Mouse (Mus musculus) ovary, adult 18-20 months (tissue): ENCODE data around the gene Ascc1.
"Not testable (repeated sequence)": the region's sequence is repeated elsewhere in the genome, so short reads cannot be mapped to it uniquely, and the experiment has no call there.

Experiments
- DNase-seq: peaks from one replicate; pipeline ENCODE4 v3.0.0; 2022; ENCODE audit warnings: low spot score, mixed read lengths

Gene Ascc1

DNA sequence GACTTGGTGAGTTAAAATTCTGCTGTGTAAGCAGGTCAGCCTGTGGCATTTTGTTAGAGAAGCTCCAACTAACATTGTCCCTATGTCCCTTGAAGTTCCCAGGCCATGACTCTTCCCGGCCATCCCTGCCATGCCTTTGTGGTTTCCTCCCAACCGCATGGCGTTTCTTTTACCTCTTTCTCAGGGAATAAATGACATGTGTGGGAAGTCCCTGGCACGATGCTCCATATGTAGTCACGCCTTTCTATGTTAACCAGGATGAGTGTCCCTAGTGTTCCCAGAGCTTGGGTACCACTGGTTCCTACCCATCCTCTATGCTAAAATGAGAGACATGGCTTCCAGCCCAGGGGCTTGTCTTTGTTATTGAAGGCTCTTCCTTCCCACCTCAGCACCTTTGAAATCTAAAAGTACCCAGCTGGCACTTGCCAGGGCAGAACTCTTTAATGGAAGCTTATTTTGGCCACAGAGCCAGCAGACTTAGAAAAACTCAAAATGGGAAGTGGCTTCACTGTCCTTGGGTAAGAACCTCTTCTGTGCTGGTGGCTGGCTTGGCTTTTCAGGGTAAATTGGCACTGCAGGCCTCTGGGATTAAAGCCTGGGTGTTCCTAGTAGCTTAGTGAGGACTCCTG, 24.8 kb upstream of the Ascc1 start:
- no peak for DNase-seq

DNA sequence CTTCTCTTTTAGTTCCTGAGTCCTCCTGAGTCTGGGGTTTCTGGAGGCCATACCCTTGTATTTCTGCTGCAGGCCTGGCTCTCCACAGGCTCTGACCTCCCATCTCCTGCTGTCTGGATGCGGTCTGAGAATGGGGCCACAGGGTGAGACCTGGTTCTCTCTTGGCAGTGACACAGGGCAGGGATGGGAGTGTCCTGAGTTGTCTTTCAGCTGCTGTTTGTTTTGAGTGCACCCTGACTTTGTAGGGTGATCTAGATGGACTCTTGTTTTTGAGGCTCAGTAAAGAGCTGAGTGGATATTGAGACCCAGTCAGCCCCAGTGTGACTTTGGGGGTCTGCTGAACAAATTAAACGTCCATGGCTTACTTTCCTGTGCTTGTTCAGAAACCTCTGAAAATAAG, 24.2 kb upstream of the Ascc1 start:
- no peak for DNase-seq

DNA sequence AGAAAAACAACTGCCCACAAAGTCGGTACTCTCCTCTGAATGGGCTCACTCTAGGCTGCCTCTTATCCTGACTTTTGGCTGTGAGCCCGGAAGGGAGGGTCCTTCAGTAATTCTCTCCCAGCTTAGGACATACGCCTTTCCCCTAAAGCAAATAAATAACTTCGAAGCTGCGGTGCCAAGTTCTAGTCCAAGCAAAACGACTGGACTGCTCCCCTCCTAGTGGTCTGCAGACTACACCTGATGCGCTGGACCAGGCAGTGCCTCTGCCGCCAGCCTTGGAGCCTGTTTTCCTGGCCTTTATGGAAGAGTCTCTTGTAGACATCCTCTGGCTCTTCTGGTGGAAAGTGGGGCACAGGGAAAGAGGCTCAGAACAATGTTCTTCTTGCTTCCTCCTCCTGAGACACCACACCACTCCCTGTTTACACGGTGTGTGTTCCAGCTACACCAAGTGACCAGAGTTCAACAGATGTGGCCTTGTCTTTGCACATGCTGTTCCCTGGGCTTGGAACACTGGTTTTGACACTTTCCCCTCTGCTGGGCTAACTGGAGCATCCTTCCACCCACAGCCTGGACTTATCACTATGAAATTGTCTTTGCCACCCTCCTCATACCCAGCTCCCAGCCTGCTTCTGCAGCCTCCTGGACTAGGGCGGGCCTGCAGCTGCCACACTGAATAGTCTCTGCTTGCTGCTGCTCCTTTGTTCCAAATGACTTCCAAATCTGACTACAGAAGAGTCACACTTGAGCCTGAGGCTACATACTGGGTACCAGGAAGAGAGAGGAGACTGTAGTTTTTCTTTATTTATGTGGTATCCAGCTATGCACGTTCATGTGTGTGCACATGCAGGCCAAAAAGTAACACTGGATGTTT, 23.5 kb upstream of the Ascc1 start:
- peak; percentile 83 for DNase-seq

DNA sequence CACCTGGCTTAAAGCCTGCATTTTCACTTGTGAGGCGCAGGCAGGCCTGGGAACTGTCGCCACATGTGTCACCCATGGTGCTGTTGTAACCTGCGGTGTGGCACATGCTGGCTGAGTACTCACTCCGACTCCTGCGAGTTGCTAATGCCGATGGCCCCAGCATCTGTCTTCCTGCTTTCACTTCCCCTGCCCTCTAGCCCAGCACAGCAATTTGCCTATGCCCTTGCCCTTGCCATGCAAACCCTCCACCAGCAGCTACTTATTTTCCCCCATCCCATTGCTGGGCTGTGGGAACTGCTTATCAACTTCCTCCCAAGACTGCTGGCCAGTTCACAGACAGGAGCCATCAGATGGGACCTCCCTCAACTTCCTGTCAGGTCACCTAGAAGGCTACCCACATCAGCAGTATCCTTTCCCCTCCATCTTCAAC, 21.8 kb upstream of the Ascc1 start:
- no peak for DNase-seq

DNA sequence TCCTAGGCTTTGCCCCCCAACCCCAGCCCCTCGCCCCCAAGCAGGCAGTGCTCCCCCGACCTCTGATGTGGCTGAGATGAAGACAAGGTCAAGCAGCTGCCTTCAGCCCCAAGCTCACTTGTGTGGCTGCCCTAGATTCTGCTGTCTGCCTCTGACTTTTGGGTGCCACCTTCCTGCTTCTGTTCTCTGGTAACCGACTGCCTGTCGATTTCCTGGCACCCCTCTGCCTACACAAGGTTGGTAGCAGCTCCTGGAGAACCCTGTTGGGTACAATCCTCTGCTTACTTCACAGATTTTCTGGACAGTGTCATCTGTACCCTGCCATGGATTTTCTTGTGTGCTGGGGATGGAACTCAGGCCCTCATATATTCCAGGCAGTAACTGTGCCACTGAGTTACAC, 21.3 kb upstream of the Ascc1 start:
- DNase-seq = no peak

DNA sequence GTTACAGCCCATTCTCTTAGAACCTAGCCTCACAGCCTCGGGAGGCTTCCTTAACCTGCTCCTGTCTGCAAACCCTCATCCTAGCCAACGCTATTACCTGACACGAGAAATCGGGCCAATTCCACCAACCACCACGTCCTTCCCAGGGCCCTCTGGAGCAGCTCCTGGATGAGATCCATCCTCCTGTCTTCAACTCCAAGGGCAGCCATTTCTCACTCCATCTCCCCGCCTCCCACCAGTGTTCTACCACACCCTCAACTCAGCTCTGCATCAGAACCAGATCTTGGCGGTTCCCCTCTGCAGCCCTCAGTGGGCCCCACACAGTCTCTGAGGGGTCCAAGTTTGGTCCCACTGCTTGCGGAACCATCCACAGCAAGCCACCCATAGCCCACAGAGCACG, 20.8 kb upstream of the Ascc1 start:
- no peak for DNase-seq

DNA sequence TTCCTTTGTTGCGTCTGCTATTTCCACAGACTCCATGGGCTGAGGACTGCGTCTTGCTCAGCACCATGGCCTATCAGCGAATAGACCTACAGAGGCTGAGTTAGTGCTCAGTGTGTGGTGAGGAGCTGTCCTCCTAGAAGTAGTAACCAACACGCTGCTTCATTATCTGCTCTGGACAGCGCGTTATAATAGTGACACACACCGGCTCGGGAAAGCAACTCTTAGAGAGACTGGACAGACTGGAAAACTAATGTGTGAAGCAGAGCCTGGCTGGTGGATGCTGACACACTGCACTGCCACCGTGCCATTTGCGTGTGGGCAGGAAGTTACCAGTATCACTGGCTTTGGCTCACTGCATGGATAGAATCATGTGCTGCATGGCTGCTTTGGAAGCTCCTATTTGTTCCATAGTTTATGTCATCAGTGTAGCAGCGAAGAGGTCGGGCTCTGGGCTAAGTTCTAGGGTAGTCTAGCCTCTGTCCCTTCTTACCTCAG, 20.2 kb upstream of the Ascc1 start:
- no peak for DNase-seq

DNA sequence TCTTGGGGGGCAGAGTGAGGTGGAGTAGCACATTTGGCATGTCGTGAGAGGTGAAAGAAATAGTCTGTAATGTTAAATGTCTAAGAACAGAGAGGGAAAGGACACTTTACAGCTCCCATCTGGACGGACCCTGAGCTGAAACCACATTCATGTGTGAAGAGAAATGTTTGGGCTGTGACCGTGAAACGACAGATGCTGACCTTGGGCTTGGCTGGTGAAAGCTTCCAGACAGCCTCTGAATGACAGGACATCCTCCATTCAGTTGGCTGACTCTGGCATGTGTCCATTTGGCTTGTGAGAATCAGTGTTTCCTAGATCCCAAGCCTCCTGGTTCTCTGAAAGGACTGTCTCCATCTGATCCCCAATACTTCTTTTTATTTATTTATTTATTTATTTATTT, 14.6 kb upstream of the Ascc1 start:
- no peak for DNase-seq

DNA sequence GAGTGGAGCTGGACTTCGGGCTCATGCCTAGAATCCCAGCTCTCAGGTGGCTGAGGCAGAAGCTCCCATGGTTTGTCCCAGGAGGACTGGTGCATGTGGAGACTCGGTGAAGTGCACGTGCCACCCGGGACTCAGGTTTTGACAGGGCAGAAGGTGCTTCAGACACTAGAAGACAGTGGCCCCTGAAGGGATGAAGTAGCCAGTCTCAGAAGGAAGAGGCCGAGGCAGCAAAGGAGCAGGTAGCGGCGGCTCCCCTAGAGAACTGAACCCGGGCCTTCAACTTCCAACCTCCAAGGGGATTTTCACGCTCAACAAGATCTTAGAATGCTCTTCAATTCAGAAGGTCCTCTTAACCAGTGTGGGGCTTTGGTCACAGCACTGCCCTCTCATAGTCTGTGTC, 12.2 kb upstream of the Ascc1 start:
- DNase-seq = no peak

DNA sequence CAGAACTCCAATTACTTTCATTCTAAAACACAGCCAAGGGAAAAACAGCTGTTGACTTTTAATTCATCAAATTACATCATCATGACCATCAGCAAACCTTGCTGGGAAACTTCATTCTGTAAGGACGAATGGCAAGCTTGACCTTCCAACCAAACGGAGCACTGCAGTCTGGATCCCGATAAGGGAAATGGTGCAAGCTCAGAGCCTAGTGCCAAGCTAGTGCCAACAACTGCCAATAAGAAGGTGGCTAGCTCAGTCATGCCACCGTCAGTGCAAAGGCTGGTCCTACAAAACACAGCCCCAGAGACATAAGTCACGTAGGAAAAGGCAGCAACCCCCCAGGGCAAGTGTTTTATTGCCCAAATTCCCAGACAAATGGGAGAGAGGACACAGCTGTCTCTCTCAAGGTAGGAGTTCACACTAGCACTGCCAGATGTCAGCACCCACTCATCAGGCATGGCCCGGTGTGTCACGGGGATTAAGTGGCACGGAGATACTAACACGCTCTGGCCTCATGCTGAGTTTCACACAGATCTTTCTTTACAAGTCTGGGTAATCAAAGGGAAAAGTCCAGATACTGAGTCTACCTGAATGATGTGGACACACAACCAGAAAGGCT, 11.2 kb upstream of the Ascc1 start:
- DNase-seq = no peak

DNA sequence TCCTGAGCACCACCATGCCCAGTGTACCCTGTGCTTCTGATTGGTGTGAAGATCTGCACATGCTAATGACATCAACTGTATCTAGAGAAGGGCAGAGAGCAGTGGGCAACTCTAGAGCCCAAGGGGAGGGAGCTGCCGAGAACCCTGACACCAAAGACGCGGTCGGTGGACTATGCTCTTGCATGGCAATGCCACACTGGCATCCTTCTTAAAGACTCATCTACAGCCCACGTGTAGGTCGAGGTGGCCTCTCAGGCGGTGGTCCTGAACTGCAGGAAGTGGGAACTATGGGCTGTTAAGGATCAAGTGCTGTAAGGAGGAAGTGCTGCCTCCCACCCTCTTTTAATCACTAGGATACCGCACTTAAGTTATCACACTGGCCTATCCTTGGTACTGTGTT, 10.6 kb upstream of the Ascc1 start:
- no peak for DNase-seq

DNA sequence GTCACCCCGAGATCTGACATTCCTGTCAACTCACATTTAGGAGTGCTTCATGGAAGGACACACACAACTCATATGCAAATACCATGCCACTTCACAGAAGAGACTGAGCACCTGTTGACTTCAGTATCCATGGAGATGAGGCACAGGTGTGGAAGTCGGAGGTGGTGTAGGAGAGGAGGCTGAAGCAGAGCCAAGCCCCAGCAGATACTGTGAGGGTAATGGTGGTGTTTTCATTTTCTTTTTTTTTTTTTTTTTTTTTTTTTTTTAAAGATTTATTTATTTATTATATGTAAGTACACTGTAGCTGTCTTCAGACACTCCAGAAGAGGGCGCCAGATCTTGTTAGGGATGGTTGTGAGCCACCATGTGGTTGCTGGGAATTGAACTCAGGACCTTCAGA, 8.8 kb upstream of the Ascc1 start:
- not testable (repeated sequence) for DNase-seq

DNA sequence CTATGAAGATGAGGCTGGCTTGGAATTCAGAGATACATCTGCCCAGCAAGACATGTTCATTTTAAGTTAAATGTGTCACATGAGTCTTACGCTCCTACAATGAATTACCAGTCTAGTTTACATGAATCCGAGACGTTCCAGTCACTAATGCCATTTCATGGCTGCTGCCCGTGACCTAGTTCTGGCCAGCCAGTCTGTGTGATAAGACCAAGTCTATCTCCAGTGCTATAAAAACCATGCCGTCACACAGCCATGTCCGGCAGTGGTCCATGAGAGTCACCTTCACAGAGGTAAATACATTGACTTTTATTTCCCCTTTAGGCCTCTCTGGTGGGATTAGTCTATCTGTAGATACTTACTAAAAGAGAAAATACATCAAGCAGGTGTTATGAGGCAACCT, 6.7 kb upstream of the Ascc1 start:
- DNase-seq = no peak

DNA sequence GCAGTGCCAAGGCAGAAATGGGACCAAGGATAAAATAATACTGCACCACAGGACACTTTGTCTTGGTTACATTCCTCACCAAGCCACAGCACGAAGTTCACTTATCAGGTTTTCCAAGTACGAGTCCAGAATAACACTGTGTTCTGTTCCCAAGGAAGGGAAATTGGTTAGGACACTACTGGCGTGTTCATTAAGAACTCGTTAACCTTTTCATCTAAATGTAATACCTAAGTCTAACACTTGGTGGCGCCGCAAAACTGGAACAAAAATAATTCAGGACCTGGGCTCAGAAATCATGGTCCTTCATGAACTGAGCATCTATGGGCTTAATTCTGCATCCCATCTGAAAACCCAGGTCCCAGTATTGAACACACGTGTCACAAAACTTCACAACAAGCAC, 5.0 kb upstream of the Ascc1 start:
- no peak for DNase-seq

DNA sequence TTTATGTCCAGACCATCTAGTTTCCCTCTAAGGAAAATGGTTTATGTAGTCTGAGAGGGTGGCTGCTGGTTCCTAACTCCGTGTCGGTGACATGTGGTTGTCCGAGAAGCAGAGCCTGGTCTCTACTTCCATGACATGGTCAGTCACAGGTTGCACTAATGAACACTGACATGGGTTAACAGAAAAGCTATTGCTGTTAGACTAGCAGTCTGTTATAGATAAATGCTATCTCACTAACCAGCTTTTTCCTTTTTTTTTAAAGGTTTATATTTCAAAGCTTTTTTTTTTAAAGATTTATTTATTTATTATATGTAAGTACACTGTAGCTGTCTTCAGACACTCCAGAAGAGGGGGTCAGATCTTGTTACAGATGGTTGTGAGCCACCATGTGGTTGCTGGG, 3.5 kb upstream of the Ascc1 start:
- no peak for DNase-seq

DNA sequence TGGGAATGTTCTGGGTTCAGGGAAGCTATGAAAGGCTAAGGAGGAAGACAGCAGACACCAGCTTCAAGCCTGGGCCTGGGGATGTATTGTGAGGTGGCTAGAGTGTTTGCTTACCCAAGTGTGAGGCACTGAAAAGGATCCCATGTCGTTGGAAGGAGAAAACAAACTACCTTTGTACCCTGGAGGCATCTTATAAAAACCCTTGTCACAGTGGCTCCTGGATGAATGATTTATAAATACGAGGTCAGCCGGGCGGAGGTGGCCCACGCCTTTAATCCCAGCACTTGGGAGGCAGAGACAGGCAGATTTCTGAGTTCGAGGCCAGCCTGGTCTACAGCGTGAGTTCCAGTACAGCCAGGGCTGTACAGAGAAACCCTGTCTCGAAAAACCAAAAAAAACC, 942 bp upstream of the Ascc1 start:
- not testable (repeated sequence) for DNase-seq

DNA sequence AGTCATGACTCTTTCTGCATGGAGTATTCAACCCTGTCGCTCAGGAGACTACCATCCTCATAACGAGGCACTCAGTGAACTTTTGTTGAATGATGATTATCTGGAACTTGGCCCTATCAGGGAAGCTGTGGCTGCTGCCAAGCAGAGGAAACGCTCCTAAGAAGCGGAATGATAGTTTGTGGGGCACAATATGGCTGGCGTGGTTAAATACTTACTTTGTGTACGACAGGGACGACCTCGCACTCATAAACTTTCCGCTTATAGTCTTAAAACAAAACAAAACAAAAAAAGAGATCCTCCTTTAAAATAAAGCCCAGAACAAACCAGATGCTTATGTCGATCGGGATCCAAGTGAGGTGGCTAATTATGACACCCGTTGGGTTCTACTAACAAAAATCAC, 402 bp upstream of the Ascc1 start:
- no peak for DNase-seq

DNA sequence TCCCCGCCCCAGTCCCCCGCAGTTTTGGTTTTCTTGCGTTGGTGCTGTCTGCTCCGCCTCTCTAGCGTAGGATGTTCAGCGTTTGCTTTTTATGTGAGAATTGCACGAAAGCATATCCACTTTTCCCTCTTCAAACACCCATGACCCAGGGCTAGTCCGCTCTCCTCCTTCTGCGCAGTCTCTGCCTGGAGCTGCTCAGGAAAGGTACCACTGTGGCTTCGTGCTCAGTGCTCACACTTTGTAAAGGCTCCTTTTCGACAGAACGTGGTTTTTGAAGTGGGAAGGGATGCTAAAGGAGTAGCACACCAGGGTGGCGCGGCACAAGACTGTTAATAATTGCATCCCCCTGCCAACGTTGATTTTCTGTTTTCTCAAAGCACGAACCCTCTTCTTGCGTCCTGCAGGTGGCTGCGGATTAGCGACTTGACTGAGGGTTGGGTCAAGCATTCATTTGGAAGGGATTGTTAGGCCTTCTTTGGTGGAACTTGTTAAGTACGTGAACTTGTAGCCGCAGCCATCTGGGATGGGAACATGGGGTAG, 678 bp downstream of the Ascc1 start:
- no peak for DNase-seq

DNA sequence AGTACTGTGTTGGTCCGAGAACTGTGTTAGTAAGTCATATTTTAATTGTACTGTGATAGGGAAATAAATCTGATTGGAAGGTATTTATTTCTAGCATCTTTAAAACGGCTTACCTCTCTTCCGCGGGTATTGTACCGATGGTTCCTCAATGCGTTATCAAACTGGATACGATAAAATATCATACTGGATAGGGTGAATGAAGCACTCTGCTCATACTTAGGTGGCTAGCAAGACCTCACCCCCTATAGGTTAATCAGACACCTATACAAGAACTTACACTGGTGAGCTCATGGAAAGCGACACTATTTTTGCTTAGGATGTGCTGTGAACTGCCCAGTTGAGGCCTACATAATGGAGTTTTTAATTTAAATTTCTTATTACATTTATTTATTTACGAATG, 1.2 kb downstream of the Ascc1 start:
- DNase-seq = no peak

DNA sequence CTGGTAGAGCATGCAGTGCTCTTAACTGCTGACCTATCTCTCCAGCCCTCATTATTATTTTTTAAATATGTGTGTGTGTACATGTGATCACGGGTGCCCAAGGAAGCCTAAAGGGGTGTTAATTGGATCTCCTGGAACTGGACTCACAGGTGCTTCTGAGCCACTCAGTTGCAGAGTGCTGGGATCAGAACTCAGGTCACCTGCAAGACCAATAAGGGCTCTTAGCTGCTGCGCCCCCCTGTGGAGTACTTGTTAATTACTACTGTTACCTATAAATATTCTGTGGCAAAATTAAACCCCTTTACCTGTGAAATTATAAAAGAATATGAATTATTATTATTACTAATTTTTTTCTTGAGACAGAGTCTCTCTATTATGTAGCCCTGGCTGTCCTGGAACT, 2.7 kb downstream of the Ascc1 start:
- DNase-seq = no peak

DNA sequence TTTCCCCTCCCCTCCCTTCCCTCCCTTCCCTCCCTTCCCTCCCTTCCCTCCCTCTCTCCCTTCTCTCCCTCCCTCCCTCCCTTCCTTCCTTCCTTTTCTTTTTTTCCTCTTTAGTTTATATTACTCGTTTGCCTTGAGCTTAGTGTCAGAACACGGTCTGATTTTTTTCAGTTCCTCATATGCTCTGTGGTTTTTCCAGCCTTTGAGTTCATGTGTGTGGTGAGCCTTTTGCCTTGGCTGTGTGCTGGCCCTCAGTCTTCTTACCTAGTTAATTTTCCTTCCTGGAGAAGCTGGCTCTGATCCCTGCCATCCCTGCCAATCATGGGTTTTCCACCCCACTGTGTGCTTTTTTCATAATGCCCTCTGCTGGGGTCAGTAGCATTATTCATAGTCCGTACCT, 6.5 kb downstream of the Ascc1 start:
- no peak for DNase-seq

DNA sequence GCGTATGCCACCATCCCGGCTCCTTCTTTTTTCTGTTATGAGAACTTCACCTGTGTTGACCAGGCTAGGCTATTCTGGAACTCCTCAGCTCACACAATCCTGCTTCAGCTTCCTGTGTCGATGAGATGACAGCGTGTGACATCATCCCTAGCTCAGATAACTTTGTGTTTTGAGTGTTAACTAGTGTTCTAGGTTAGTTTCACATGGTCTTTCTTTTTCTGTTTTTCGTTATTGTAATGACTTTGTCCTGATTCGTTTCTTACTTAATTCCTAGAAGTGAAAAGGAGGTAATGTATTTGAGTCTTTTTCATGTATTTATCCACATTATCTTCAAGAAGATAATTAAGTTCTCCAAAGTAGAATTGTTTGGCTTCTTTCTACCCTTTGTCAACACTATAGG, 13.6 kb downstream of the Ascc1 start:
- DNase-seq = no peak

DNA sequence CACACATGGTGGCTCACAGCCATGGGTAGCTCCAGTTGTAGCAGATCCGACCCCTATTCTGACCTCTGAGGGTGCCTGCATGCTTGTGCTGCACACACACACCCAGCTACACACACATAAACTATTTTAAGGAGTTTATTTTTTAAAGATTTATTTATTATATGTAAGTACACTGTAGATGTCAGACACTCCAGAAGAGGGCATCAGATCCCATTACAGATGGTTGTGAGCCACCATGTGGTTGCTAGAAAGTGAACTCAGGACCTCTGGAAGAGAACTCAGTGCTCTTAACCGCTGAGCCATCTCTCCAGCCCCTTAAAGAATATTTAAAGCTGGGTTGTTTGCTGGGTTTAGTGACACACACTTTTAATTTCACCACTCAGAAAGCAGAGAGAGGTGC, 16.7 kb downstream of the Ascc1 start:
- no peak for DNase-seq
